Mouse (Mus musculus) MEL (cell line): Measurements from ENCODE around the gene Drosha.

Experiments used
- CTCF ChIP-seq, 3 experiments: IDR thresholded peaks in 2 of 3; conservative IDR thresholded peaks in 1 of 3; 2 replicates each; pipeline ENCODE4 v1.5.1; 2011 to 2012; ENCODE audit warnings: low read length in 3 of 3, low read depth in 2 of 3, mild to moderate bottlenecking in 2 of 3, improper control_type of control experiment in 1 of 3, inconsistent platforms in 1 of 3, mixed read lengths in 1 of 3, moderate library complexity in 1 of 3; ENCODE audit not compliant: control insufficient read depth in 1 of 3, insufficient read depth in 1 of 3, poor library complexity in 1 of 3, severe bottlenecking in 1 of 3
- POLR2A ChIP-seq, 2 experiments: IDR thresholded peaks; 2 replicates each; pipeline ENCODE4 v1.6.1; 2011 to 2012; ENCODE audit warnings: low read length in 2 of 2, mild to moderate bottlenecking in 2 of 2, control low read depth in 1 of 2, improper control_type of control experiment in 1 of 2, low read depth in 1 of 2, moderate library complexity in 1 of 2; ENCODE audit not compliant: control insufficient read depth in 1 of 2, insufficient read depth in 1 of 2, poor library complexity in 1 of 2

DNA sequence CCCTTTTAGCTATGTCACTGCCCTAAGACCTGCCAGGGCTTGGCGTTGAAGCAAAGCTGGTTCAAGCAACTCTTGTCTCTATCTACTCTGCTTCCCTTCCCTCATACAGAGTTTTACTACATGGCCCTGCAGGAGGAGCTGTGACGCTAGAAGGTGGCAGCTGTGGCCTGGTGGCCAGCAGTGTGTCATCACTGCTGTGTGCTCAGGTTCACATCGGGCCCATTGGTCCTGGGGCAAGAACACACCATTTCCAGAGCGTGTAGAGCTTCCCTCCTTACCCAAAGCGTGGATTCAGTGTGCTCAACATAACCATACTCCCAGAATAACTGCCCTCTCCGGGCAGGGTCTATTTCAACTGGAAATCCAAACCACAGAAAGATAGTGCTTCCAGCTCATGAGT lies 97.3 kb downstream of the Drosha start:
- TF ChIP-seq CTCF (IDR thresholded peaks at IDR 0.05 in 2 of 3, conservative IDR thresholded peaks at IDR 0.05 in 1 of 3; ENCODE audit: control insufficient read depth in 1 of 3, insufficient read depth in 1 of 3, low read depth in 2 of 3, low read length in 3 of 3, poor library complexity in 1 of 3, severe bottlenecking in 1 of 3) = no peak
- TF ChIP-seq POLR2A (IDR thresholded peaks at IDR 0.05; ENCODE audit: control insufficient read depth in 1 of 2, insufficient read depth in 1 of 2, low read depth in 1 of 2, low read length in 2 of 2, poor library complexity in 1 of 2) = no peak
